Mouse (Mus musculus) cerebellum, adult 18-20 months (tissue): ENCODE results near the gene Ttll10.
A peak's percentile ranks its signal among the peaks of the same experiment; 100 is the strongest.

Source experiments
- DNase-seq, 2 experiments: peaks; one replicate each; pipeline ENCODE4 v3.0.0; 2021

Ttll10 gene

GRCm38 (mm10) chr4:156059261-156059660 lies at the start of gene Ttll10:
Ttll10 (minus strand) TSS chr4:156059414.
- no peak for DNase-seq

DNA sequence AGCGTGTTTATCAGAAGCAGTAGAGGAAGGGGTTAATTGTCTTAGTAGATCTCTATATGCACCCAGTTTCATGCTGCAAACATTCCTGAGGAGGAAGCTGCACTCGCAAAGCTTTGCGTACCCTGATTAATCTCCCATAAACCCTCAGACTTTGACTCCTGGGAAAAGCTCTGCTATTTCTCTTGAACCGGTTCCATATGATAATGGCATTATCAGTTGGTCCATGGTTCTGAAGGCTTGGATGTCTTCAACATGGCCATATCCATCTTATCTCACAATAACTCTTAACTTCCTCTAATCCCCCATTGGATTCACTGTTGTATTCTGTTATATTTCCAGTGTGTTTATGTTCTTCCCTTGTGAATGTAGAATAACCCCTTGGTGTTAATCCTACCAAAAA lies 44.1 kb upstream of the Ttll10 start:
- DNase-seq = no peak

DNA sequence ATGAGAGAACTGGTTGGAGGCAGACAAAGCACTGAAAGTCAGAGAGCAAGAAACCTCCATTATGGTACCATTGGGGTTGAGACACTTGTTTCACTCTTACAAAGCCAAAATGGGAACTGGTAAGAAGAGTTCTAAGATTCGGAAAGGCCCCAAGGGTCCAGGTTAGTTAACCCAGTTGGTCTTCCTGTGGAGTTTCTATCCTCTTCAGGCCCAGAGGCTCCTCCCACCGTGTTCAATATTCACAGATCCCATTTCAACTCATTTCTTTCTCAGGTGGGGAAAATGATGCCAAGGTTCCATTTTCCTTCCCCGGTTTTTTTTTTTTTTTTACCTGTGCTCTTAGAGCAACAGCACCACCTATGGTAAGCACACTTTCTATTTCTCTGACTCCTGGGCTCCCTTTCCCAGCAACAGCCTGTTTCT lies 42.3 kb upstream of the Ttll10 start:
- DNase-seq = no peak

DNA sequence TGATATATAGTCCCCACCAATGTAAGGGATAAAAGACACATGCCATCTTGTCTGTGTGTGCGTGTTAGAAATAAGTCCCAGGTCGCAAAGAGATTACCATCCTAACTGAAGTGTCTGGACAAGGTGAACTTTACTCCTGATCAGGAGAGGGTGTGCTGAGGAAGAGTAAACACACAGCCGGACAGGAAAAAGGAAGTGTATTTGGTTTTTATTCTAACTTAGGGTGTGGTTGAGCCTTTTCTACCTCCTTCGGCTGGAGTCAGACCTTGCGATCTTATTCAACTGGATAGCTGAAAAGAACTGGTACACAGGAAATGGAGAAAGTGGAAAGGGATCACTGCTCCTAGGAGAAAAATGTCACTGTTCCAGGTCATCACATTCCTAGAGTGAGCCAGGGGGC lies 41.3 kb upstream of the Ttll10 start:
- no peak for DNase-seq

DNA sequence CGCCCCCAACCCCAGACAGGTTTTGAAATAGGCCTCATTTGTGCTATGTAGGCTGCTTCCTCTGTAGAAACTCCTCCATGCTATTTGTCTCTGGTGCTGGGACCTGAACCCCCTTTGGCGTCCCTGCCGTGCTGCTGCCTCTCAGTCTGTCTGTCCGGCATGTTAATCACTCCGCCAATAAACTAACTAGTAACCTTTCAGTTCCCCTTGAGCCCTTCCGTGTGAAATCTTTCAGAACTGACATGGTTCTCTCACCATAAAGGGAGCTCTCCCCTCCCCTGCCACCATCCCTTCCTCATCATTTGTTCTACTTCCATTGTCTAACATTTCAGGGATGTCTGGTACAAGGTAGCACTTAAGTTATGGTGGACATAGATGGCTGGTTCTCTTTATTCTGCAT lies 40.2 kb upstream of the Ttll10 start:
- no peak for DNase-seq

DNA sequence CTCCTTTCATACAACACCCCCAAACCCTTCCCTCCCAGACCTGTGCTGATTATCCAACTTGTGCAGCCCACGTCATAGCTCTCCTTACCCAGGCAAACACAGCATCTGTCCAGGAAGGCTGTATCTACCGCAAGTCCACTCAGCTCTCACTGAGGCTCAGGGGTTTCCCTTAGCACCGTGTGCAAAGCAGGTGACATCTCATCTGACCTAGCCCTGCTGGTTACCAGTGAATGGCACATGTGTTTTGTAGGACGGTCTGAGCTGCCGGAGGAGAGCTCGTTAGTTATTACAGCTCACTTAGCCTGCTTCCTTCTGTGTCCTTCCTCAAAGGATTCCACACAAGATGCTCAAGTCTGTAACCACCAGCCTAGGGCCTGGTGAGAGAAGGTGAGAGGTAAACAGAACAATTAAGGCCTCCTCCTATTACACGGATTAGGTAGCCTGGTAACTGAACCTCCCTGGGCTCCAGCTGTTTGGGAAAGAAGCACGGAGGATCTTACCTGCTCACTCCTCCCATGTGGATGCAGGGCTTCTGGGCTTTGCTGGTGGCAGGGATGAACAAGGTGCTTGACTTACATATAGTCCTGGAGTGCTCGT lies 38.7 kb upstream of the Ttll10 start:
- DNase-seq = no peak

GRCm38 (mm10) chr4:156096191-156096590 lies 37.0 kb upstream of the Ttll10 start:
- DNase-seq = no peak

GRCm38 (mm10) chr4:156093758-156094157 lies 34.5 kb upstream of the Ttll10 start:
- no peak for DNase-seq

DNA sequence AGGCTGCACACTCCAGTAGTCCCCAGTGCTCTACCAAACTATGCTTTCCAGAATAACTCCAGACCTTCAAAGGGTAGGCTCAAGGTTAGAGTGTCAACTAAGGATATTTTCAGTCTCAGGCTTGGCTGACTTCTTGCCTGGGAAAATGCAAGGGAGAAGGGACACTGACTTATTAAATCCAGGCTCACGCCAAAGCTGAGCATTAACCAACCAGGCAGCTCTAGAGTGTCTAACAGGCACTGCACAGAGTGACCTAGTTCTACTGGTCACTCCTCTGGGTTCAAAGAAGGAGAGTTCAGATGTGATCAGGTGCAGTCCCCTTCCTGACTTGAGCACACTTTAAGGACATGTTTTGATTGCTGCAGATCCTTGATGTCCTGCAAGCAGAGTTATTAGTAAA lies 33.6 kb upstream of the Ttll10 start:
- no peak for DNase-seq

GRCm38 (mm10) chr4:156091236-156091635 lies 32.0 kb upstream of the Ttll10 start:
- DNase-seq = no peak

DNA sequence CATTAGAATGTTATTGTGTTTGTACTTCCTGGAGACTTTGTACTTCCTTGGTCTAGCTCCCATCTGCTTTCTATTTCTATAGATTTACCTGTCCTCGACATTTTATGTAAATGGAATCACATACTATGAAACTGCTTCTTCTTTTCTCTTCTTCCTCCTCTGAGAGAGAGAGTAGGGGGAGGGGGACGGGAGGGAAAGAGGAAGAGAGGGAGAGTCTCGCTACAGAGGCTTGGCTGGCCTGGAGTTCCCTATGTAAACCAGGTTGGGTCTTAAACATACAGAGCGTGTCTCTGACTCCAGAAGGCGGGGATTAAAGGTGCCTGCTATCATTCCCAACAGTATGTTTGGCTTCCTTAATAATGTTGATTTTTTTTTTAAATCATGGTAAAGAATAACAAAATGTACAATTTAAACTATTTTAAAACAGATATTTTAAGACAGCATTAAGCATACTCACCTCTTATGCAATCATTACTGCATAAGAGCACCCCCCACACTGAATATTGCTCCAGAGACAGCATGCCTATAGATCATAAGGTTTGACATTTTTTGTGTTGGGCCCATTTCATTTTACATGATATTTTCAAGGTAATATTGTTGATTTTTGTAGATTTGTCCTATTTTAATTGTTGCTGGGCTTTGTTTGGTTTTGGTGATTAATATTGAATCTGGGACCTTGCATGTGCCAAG lies 28.3 kb upstream of the Ttll10 start:
- DNase-seq = no peak

DNA sequence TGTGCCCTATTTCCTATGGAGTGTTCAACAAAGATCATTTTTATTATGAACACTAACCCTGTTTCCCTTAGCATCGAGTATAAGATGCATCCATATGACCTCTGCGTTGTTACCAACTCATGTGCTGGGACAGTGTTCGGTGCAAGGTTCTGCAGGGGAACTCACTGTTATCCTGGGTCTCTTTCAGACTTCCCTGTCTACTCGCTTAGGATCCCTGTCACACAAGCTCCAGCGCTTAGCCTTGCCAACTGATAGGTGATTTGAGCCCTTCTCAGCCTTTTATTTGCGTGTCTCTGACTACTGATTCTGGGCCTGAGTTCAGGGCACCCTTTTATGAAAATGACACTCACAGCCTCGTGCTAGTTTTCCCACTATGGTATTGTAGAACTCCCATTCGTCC lies 26.0 kb upstream of the Ttll10 start:
- no peak for DNase-seq

DNA sequence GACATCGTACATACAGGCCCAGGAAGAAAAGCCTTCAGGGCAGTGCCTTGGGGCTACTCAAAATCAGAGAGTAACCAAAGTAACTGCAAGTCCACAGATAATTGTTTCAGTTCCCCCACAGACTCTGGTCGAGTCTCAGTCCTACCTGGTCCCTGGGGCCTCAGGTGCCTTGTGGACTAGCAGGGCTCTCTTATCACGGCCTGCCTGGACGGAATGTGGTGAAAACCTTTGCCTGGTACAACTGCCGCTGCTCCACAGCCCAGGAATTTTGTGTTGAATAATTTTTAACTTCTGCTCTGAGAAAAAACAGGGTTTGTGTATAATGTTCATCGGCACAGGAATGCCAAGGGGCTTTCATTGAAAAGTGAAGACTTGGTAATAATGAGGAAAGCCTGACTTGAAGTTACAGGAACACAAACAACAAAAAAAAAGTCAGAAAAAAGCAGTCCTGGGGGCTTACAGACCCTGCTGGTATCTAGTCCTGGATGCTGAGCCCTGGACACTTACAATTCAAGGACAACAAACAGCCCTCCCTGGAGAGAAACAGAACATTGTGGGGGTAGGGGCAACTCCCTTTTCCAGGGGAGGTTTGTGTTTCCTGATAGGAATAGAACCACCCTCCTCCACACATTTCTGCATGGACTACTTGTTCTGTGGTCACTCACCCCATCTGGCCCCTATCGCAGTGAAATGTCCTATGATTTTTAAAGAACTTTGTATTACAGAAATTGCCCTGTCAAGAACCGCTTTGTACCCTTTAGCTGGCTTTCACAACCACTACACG lies 25.1 kb upstream of the Ttll10 start:
- DNase-seq = no peak

GRCm38 (mm10) chr4:156083348-156083747 lies 24.1 kb upstream of the Ttll10 start:
- DNase-seq = no peak

- no peak for DNase-seq
These were observed 23.5 kb upstream of the Ttll10 start for GRCm38 (mm10) chr4:156082621-156083234.

- peak; percentile 55 to 66 for DNase-seq
These were observed 18.5 kb upstream of the Ttll10 start for GRCm38 (mm10) chr4:156077499-156078301.

DNA sequence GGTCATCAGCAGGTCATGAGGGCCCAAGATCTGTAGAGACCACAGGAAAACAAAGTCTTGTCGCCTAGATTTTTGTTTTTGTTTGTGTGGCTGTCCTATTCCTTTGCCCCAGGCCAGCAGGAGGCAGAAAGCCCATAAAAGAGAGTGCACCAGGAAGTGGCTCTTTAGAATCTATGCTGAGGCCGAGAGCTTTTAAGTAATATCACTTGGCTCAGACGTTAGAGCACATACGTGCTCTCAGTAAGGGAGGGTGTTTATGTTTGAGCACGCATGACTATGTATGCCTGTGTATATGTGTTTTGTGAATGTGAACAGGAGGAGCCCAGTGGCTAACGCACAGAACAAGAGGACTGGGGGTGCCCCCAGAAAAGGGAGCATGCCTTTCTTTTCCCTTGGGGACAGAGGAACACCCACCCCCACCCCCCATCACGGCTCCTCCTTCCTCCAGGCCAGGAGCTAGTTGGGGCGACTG lies 17.7 kb upstream of the Ttll10 start:
- no peak for DNase-seq

DNA sequence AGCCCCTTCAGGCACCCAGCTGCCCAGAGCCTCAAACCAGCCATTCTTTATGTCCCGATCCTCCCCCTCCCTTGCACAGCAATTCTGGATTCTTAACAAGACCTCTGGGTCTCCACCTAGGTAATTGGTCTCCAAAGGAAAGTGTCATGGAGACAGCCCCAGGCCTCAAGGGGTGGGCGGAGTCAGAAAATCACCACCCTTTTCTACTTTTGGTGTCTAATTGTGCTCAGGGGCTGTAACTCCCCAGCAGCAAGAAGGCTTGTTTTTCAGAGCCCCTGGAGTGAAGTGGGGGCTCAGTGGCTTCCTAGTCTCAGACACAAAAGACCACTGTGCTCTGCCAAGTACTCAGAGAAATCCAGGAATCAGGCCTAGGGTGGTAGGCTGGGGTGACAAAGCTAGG lies 11.5 kb upstream of the Ttll10 start:
- no peak for DNase-seq

DNA sequence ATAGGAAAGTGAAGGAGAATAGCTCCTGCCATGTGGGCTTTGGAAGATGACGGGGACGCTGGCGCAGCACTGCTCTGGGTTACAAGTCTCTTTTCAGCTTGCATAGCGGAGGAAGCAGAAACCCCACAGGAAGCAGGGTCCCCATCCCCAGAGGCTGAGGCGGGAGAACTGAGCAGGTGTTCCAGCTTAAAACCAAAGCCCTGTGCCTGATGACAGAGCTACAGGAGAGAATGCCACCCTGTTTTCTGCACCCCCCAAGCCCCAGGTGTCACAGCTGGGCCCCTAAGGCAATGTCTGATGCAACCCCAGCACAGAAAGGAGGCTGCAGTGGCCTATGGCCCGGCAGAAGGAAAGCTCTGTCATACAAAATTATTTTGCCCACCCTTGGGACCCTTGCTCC lies 11.1 kb upstream of the Ttll10 start:
- DNase-seq = no peak

DNA sequence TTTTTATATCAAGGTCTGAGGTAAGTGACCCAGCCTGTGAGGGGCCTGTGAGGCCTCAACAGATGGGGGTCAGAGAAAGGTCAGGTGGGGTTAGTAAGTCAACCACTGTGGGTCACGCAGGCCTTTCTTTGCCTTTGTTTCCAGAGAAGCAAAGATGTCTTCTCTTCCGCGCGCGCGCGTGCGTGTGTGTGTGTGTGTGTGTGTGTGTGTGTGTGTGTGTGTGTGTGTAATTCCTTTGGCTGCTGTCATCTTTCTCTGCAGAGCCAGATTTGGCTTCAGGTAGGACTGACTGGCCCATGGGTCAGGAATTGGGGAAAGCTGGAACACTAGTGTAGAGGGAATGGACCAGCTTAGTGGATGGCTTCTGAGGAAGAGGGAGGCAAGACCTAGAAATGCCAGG lies 10.5 kb upstream of the Ttll10 start:
- no peak for DNase-seq

- no peak for DNase-seq
These were observed 8.2 kb upstream of the Ttll10 start for GRCm38 (mm10) chr4:156067256-156067949.
